Comparison of ENCODE assay signal across 8 mouse cellular contexts in genomic region chr17:86300774-86301595, GRCm38 (mm10).
A peak's percentile ranks its signal among the peaks of the same experiment; 100 is the strongest.
DNase-seq lines count a peak whose midpoint lies in the region; ATAC-seq and TF ChIP-seq lines count a peak whose summit lies in the region.

No protein-coding gene starts in this region.

- peak; percentile 65 for DNase-seq in layer of hippocampus, adult 11-12 months (ENCODE audit: low spot score)
- no peak for DNase-seq in layer of hippocampus, adult 9-10 months (ENCODE audit: low spot score)
- DNase-seq in induced T-regulatory cell, adult 2 months (ENCODE audit: low read depth): peak; percentile 91
- DNase-seq in limb, embryonic 14.5 days (ENCODE audit: low spot score): no peak
- DNase-seq in natural killer cell, adult 2 months (ENCODE audit: low spot score in 2 of 2): peak; percentile 45 to 47
- peak; percentile 58 for DNase-seq in thymus, postnatal 25 days
- no peak for DNase-seq in testis, postnatal 14 days (ENCODE audit: low spot score)

- H3K4me3 ChIP-seq in limb, embryonic 14.5 days (replicated peaks; ENCODE audit: low read length): no peak overlapping the region

- no peak for TF ChIP-seq POLR2A in limb, embryonic 14.5 days (IDR thresholded peaks at IDR 0.05; ENCODE audit: borderline replicate concordance, extremely low read depth, insufficient read depth, insufficient read length)

- WGBS in limb, embryonic 14.5 days: 65% methylated on average over 22 of the region's 22 CpGs

- H3K27me3 ChIP-seq in limb, embryonic 14.5 days (ENCODE audit: control insufficient read depth, insufficient read depth, low read length): no peaks in the 10 kb centered on the region

- peaks cover 4% of the 10 kb centered on the region for H3K4me1 ChIP-seq in limb, embryonic 14.5 days (ENCODE audit: control insufficient read depth, insufficient read depth, low read length)

- H3K4me2 ChIP-seq in limb, embryonic 14.5 days (replicated peaks; ENCODE audit: low read depth, low read length, severe bottlenecking): no peak overlapping the region

- H3K36me3 ChIP-seq in limb, embryonic 14.5 days (ENCODE audit: control insufficient read depth, insufficient read depth, low read length): no peaks in the 10 kb centered on the region

- no peak overlapping the region for H3K9ac ChIP-seq in limb, embryonic 14.5 days (ENCODE audit: low read depth, low read length, severe bottlenecking)

- H3K27ac ChIP-seq in limb, embryonic 14.5 days (replicated peaks; ENCODE audit: low read depth, low read length): peak overlapping the region; percentile 9; the same call in 1 of the 2 replicates

- peak; percentile 84 for ATAC-seq in erythroid progenitor cell, adult 5-6 weeks (replicated peaks; ENCODE audit: low FRiP score, poor library complexity, severe bottlenecking)
- no peak for ATAC-seq in limb, embryonic 14.5 days (ENCODE audit: low FRiP score, low read depth)

- H3K9me3 ChIP-seq in limb, embryonic 14.5 days (ENCODE audit: control insufficient read depth, low read length): no peaks in the 10 kb centered on the region

Comparison
In these comparisons a context has a peak if more than half of its experiments do, and no peak if none do; other contexts are left out.
1. DNase-seq: peak in layer of hippocampus, adult 11-12 months (single experiment), induced T-regulatory cell, adult 2 months (single experiment), natural killer cell, adult 2 months (2 of 2) and thymus, postnatal 25 days (single experiment); none in layer of hippocampus, adult 9-10 months (single experiment), limb, embryonic 14.5 days (single experiment) and testis, postnatal 14 days (single experiment).